Mouse (Mus musculus) kidney, adult 2 months (tissue): Measurements from ENCODE around the gene Kdelc2. TPM values are rescaled to one million over a fixed set of nuclear protein-coding genes. Genes with fewer than 3 reads are reported as not detected.

ENCODE experiments used
- DNase-seq: peaks from one replicate; pipeline ENCODE4 v3.0.0; 2021
- H3K27ac ChIP-seq: fragments of 200-500 bp; 2 replicates; pipeline ENCODE4 v1.5.1; 2012; ENCODE audit warnings: low read depth, low read length, control low read depth, inconsistent platforms; ENCODE audit not compliant: insufficient read depth
- H3K27me3 ChIP-seq: fragments of 200-500 bp; replicated peaks from 2 replicates; pipeline ENCODE4 v1.6.1; 2012; ENCODE audit warnings: mild to moderate bottlenecking, moderate library complexity, low read length, inconsistent platforms; ENCODE audit not compliant: control insufficient read depth, insufficient read depth
- H3K36me3 ChIP-seq: fragments of 200-500 bp; 2 replicates; pipeline ENCODE4 v1.6.1; 2012; ENCODE audit warnings: mild to moderate bottlenecking, moderate library complexity, low read length, inconsistent platforms; ENCODE audit not compliant: control insufficient read depth, insufficient read depth
- H3K4me1 ChIP-seq: fragments of 200-500 bp; 2 replicates; pipeline ENCODE4 v1.6.1; 2011; ENCODE audit warnings: low read length; ENCODE audit not compliant: control insufficient read depth, insufficient read depth
- H3K4me3 ChIP-seq: fragments of 200-500 bp; 2 replicates; pipeline ENCODE4 v1.5.1; 2011; ENCODE audit warnings: mild to moderate bottlenecking, low read depth, low read length, control low read depth; ENCODE audit not compliant: insufficient read depth
- CTCF ChIP-seq: fragments of 200-500 bp; conservative IDR thresholded peaks from 2 replicates; pipeline ENCODE4 v1.5.1; 2011; ENCODE audit warnings: low read depth, mild to moderate bottlenecking, control low read depth, low read length, moderate library complexity, mixed read lengths; ENCODE audit not compliant: insufficient read depth, insufficient read length
- POLR2A ChIP-seq: fragments of 200-500 bp; IDR thresholded peaks from one replicate; pipeline ENCODE4 v1.6.1; 2011; ENCODE audit warnings: low read depth, low read length, control low read depth
- WGBS: fragments of 180-500 bp; shearing (Covaris S2); methylation state at CpG from one replicate; pipeline ENCODE4 v1.1.7; 2018; 5-methylcytosine and 5-hydroxymethylcytosine counted together
- polyA plus RNA-seq: library from polyadenylated mRNA; depleted of rRNA; stranded (reverse); fragments of >200 nt; gene quantifications from 2 replicates; pipeline ENCODE4 v1.2.3, GENCODE M21; 2012

The Kdelc2 gene
- polyA plus RNA-seq, 1 experiment: 4.3 TPM

GRCm38 (mm10) chr9:53381113-53381615 lies 2.7 kb upstream of the Kdelc2 start:
- 85% methylated on average over 5 of the region's 5 CpGs for WGBS
- no peak overlapping the region for H3K4me3 ChIP-seq
- no peaks in the 10 kb centered on the region for H3K27me3 ChIP-seq
- H3K27ac ChIP-seq: no peak overlapping the region
- H3K4me1 ChIP-seq: no peaks in the 10 kb centered on the region
- H3K36me3 ChIP-seq: no peaks in the 10 kb centered on the region
- TF ChIP-seq CTCF (0 out of 2 replicates have a peak, but pooled peaks have one; percentile 11), POLR2A (no peak)
- DNase-seq: no peak

GRCm38 (mm10) chr9:53384873-53385272 lies 1.0 kb downstream of the Kdelc2 start:
- H3K27me3 ChIP-seq: no peaks in the 10 kb centered on the region
- H3K27ac ChIP-seq: peak overlapping the region; percentile 90
- H3K4me1 ChIP-seq: no peaks in the 10 kb centered on the region
- no peak for DNase-seq
- no peaks in the 10 kb centered on the region for H3K36me3 ChIP-seq
- H3K4me3 ChIP-seq: peak overlapping the region; percentile 72
- no peak for TF ChIP-seq CTCF
- TF ChIP-seq POLR2A: no peak
- WGBS: 4% methylated on average over 8 of the region's 8 CpGs

- Histone ChIP-seq H3K4me3 (no peak overlapping the region), H3K27ac (no peak overlapping the region), H3K4me1 (no peaks in the 10 kb centered on the region), H3K27me3 (no peaks in the 10 kb centered on the region), H3K36me3 (no peaks in the 10 kb centered on the region)
- DNase-seq: no peak
- WGBS: 53% methylated on average over 2 of the region's 2 CpGs
- no peak for TF ChIP-seq CTCF
- no peak for TF ChIP-seq POLR2A
These were observed 3.6 kb downstream of the Kdelc2 start for GRCm38 (mm10) chr9:53387431-53387830.

GRCm38 (mm10) chr9:53389109-53389508 lies 5.3 kb downstream of the Kdelc2 start:
- Histone ChIP-seq H3K36me3 (no peaks in the 10 kb centered on the region), H3K4me3 (no peak overlapping the region), H3K4me1 (no peaks in the 10 kb centered on the region), H3K27me3 (no peaks in the 10 kb centered on the region), H3K27ac (no peak overlapping the region)
- TF ChIP-seq CTCF (no peak), POLR2A (no peak)
- 83% methylated on average over 3 of the region's 3 CpGs for WGBS
- DNase-seq: no peak

DNA sequence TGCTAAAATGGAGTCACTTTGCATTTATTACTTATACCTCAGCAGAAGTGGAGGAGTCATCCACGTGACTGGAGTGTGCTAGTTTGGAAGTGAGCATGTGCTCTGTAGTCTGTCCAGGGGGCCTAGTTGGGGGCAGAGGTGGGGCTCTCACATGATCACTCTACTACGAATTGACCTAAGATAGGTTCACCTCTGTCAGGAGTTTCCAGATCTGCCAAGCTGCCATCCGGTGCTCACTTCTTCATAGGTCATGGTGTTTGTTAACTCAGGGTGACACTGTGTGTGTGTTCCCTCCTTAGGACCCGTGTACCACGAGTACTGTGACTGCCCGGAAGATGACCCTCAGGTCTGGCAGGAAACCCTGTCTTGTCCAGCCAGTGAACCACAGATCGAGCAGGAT lies 6.3 kb downstream of the Kdelc2 start:
- no peak overlapping the region for H3K4me3 ChIP-seq
- H3K27ac ChIP-seq: no peak overlapping the region
- no peak for DNase-seq
- no peaks in the 10 kb centered on the region for H3K36me3 ChIP-seq
- H3K4me1 ChIP-seq: no peaks in the 10 kb centered on the region
- TF ChIP-seq POLR2A (no peak), CTCF (no peak)
- 49% methylated on average over 7 of the region's 7 CpGs for WGBS
- H3K27me3 ChIP-seq: no peaks in the 10 kb centered on the region

DNA sequence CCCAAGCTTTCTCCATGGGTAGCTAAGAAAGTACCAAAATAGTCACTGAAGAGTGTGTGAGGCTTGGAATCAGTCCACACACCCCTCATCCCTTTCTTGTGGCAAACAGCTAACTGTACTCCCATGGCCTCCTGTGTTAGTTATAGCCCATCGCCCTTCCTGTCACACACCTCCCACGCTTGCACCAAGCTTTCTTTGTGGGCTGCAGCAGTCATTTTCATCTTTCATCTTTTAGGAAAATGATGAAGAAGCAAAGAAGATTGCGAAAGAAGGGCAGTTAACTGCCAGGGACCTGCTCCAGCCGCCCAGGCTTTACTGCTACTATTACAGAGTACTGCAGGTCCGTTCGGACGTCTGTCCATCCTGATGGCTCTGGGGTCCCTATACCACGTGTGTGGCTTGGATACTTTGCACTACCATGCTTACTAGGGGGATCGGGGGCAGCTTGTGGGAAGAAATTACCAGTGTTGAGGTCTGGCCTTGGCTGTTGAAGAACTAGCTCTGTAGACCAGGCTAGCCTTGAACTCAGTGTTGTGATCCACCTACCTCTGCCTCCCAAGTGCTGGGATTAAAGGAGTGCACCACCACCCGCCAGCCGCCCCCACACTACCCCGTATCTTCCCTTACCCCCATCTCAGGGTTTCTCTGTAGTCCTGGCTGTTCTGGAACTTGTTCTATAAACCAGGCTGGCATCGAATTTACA lies 14.0 kb downstream of the Kdelc2 start:
- Histone ChIP-seq H3K27me3 (no peaks in the 10 kb centered on the region), H3K4me1 (peaks cover 7% of the 10 kb centered on the region; the same call in 1 of the 2 replicates), H3K27ac (no peak overlapping the region), H3K4me3 (no peak overlapping the region), H3K36me3 (no peaks in the 10 kb centered on the region)
- WGBS: 78% methylated on average over 13 of the region's 13 CpGs
- TF ChIP-seq POLR2A: no peak
- TF ChIP-seq CTCF: no peak
- DNase-seq: no peak

GRCm38 (mm10) chr9:53398388-53398700 lies 14.5 kb downstream of the Kdelc2 start:
- H3K4me1 ChIP-seq: peaks cover 7% of the 10 kb centered on the region; the same call in 1 of the 2 replicates
- WGBS: 24% methylated on average over 5 of the region's 5 CpGs
- no peaks in the 10 kb centered on the region for H3K27me3 ChIP-seq
- H3K27ac ChIP-seq: no peak overlapping the region
- peak; percentile 84 for TF ChIP-seq CTCF
- no peak for TF ChIP-seq POLR2A
- no peak overlapping the region for H3K4me3 ChIP-seq
- no peaks in the 10 kb centered on the region for H3K36me3 ChIP-seq
- peak; percentile 60 for DNase-seq
